Mouse (Mus musculus): ENCODE results near the gene Arpp21. TPM values are rescaled to one million over a fixed set of nuclear protein-coding genes. Genes with fewer than 3 reads are reported as not detected.
"Not testable (repeated sequence)": the region's sequence is repeated elsewhere in the genome, so short reads cannot be mapped to it uniquely, and the experiment has no call there.

The Arpp21 gene
- total and polyA plus RNA-seq, 2 experiments from 2014 or later = 58.5 to 91.3 TPM

DNA sequence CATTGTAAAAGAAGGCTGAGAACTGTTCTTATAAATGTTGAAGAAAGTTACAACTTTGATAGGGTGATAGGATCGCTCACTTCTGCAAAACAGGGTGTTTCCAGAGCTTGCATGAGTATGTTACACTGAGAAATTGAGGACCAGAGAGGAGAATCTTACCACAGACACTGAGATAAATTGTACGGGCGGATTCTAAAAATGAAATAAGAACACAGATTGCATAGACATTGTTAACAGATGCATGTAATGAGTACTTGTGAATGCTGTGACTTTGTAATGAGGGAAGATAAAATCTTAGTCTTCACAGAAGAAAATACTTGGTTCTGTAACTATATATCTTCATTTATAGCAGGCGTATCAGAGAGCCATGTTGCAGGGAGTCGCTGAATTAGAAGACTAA, 167.5 kb downstream of the Arpp21 start:
- whole genome bisulfite sequencing = 90% methylated on average over 5 of the region's 5 CpGs
- ATAC-seq (ENCODE audit: low FRiP score) = no peak
- Histone ChIP-seq H3K4me2 (ENCODE audit: low read depth, low read length, poor library complexity, severe bottlenecking) (no peak overlapping the region), H3K9ac (replicated peaks; ENCODE audit: low read length, poor library complexity, severe bottlenecking) (no peak overlapping the region), H3K27ac (ENCODE audit: low read depth, low read length) (no peak overlapping the region), H3K4me3 (ENCODE audit: low read depth, low read length) (no peak overlapping the region), H3K27me3 (ENCODE audit: insufficient read depth, low read length) (no peaks in the 10 kb centered on the region), H3K36me3 (ENCODE audit: insufficient read depth, low read length) (peaks cover 9% of the 10 kb centered on the region), H3K9me3 (ENCODE audit: low read length) (no peaks in the 10 kb centered on the region), H3K4me1 (ENCODE audit: insufficient read depth, low read length) (0 out of 2 replicates have a peak, but pooled peaks cover 5% of the 10 kb centered on the region)
- no peak for TF ChIP-seq CTCF (IDR thresholded peaks at IDR 0.05)
- DNase-seq (ENCODE audit: low spot score) = no peak

DNA sequence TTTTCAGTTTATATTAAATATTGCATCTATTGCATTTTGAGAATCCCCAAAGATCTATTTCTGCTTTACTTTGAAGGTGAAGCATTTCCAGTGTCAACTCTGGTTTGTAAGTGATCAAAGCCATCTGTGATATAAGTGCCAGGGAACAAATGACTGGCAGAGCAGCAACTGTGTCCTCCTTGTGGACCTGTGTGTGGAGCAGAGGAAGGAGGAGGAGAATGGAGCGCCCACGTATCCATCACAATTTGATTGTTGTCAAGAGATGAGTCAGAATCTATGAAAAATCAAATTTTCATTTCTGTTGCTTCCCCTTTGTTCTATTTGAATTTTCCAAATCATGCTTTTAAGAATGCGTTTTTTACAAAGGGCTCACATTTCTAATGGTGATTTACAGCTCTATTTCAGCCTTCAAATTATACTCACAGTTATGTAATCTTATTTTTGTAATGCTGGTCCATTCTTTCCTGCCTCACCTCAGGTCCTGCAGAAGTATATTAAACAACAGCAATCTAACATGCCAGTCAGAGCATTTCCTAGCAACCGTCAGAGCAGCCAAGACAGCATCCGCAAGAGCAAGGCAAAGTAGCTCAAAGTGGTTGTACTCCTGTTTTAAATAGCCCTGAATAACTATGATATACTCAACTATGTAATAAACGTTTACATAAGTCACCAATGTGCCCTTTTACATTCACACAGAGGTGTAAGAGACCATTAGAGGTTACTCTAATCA, 174.9 kb downstream of the Arpp21 start:
- H3K9ac ChIP-seq (replicated peaks; ENCODE audit: low read length, poor library complexity, severe bottlenecking) = no peak overlapping the region
- TF ChIP-seq CTCF (IDR thresholded peaks at IDR 0.05) = no peak
- no peak overlapping the region for H3K4me2 ChIP-seq (ENCODE audit: low read depth, low read length, poor library complexity, severe bottlenecking)
- no peak overlapping the region for H3K4me3 ChIP-seq (ENCODE audit: low read depth, low read length)
- H3K4me1 ChIP-seq (ENCODE audit: insufficient read depth, low read length) = no peaks in the 10 kb centered on the region
- H3K27ac ChIP-seq (ENCODE audit: low read depth, low read length) = peak overlapping the region; percentile 47; the same call in 1 of the 2 replicates
- H3K9me3 ChIP-seq (ENCODE audit: low read length) = no peaks in the 10 kb centered on the region
- 36% methylated on average over 6 of the region's 6 CpGs for WGBS
- ATAC-seq (ENCODE audit: low FRiP score) = no peak
- H3K36me3 ChIP-seq (ENCODE audit: insufficient read depth, low read length) = peaks cover 5% of the 10 kb centered on the region
- no peaks in the 10 kb centered on the region for H3K27me3 ChIP-seq (ENCODE audit: insufficient read depth, low read length)
- no peak for DNase-seq (ENCODE audit: low spot score)

GRCm38 (mm10) chr9:112054807-112055381, 180.8 kb downstream of the Arpp21 start:
- Histone ChIP-seq H3K4me3 (ENCODE audit: low read depth, low read length) (no peak overlapping the region), H3K4me2 (ENCODE audit: low read depth, low read length, poor library complexity, severe bottlenecking) (no peak overlapping the region), H3K9me3 (ENCODE audit: low read length) (no peaks in the 10 kb centered on the region), H3K36me3 (ENCODE audit: insufficient read depth, low read length) (no peaks in the 10 kb centered on the region), H3K4me1 (ENCODE audit: insufficient read depth, low read length) (no peaks in the 10 kb centered on the region), H3K27ac (ENCODE audit: low read depth, low read length) (no peak overlapping the region), H3K9ac (replicated peaks; ENCODE audit: low read length, poor library complexity, severe bottlenecking) (no peak overlapping the region), H3K27me3 (ENCODE audit: insufficient read depth, low read length) (no peaks in the 10 kb centered on the region)
- TF ChIP-seq CTCF (IDR thresholded peaks at IDR 0.05) = no peak
- 56% methylated on average over 6 of the region's 6 CpGs for WGBS
- DNase-seq (ENCODE audit: low spot score) (peak; percentile 50), ATAC-seq (ENCODE audit: low FRiP score) (no peak)

DNA sequence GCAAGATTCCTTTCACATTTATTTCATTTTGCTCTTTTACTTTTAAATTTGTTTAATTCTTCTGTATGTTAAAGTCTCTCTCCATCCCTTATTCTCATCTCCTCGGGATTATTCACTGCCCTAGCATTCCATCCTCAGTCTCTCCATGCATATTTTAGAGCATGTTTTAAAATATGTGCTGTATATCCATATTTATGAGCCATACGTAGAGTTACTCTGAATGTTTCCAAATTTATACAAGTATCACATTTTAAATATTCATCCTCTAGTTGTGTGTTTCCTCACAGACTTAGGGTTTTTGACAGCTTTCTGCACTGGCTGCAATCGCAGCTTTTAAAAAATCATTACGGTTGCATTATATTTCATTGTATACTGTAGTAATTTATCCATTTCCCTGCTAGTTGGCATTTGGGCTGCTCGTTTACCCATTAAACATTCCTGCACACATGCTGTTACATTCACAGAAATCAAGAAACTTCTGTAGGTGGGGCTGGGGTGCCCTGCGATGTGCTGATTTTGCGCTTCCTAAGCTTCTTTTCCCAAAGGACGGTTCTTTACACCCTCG, 187.8 kb downstream of the Arpp21 start:
- no peak for TF ChIP-seq CTCF (IDR thresholded peaks at IDR 0.05)
- no peak overlapping the region for H3K4me3 ChIP-seq (ENCODE audit: low read depth, low read length)
- H3K4me2 ChIP-seq (ENCODE audit: low read depth, low read length, poor library complexity, severe bottlenecking) = no peak overlapping the region
- H3K9ac ChIP-seq (replicated peaks; ENCODE audit: low read length, poor library complexity, severe bottlenecking) = no peak overlapping the region
- 67% methylated on average over 9 of the region's 9 CpGs for WGBS
- ATAC-seq (ENCODE audit: low FRiP score) (no peak), DNase-seq (ENCODE audit: low spot score) (no peak)
- no peaks in the 10 kb centered on the region for H3K4me1 ChIP-seq (ENCODE audit: insufficient read depth, low read length)
- no peaks in the 10 kb centered on the region for H3K36me3 ChIP-seq (ENCODE audit: insufficient read depth, low read length)
- H3K9me3 ChIP-seq (ENCODE audit: low read length) = no peaks in the 10 kb centered on the region
- H3K27me3 ChIP-seq (ENCODE audit: insufficient read depth, low read length) = no peaks in the 10 kb centered on the region
- no peak overlapping the region for H3K27ac ChIP-seq (ENCODE audit: low read depth, low read length)

DNA sequence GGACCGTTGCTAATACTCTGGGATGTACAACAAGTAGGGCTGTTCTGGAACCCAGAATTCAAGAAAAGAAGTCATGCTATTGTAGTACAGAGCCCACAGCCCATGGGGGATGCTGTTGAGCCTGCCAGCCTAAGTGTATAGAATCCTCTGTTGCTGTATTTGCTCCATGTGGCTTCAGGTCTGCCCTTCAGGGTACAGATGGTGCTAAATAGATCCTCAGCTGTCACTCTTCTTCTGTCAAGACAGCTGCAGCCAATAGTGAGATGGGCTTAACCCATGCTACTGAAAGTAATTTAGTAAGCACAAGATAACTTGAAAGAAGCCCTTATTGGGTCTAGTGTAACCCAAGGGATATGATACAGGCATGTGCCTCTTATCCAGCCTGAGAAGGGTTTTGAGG, 195.2 kb downstream of the Arpp21 start:
- Histone ChIP-seq H3K9ac (replicated peaks; ENCODE audit: low read length, poor library complexity, severe bottlenecking) (no peak overlapping the region), H3K4me1 (ENCODE audit: insufficient read depth, low read length) (peaks cover 5% of the 10 kb centered on the region; the same call in 1 of the 2 replicates), H3K9me3 (ENCODE audit: low read length) (no peaks in the 10 kb centered on the region), H3K4me3 (ENCODE audit: low read depth, low read length) (no peak overlapping the region), H3K27ac (ENCODE audit: low read depth, low read length) (no peak overlapping the region), H3K36me3 (ENCODE audit: insufficient read depth, low read length) (no peaks in the 10 kb centered on the region), H3K4me2 (ENCODE audit: low read depth, low read length, poor library complexity, severe bottlenecking) (no peak overlapping the region), H3K27me3 (ENCODE audit: insufficient read depth, low read length) (no peaks in the 10 kb centered on the region)
- ATAC-seq (ENCODE audit: low FRiP score) (no peak), DNase-seq (ENCODE audit: low spot score) (no peak)
- TF ChIP-seq CTCF (IDR thresholded peaks at IDR 0.05) = no peak
- 80% methylated on average over 1 of the region's 1 CpGs for WGBS

DNA sequence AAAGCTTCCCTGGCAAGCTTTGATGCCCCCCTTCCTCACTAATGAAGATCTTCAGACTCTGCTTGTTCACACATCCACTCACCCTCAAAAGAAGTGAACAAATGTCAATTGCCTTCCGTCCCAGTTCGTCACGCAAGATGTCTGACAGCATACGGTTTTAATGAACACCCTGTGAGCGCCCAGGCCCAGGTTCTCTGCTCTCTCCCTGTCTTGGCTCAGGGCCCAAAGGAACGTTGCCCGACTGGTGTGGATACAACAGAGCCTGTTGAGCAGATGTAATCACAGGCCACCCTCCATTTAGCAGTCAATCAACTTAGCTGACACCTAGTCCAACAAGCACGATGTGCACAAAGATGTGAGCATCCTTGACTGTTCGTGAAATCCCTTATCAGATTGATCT, 198.0 kb downstream of the Arpp21 start:
- no peak overlapping the region for H3K4me2 ChIP-seq (ENCODE audit: low read depth, low read length, poor library complexity, severe bottlenecking)
- peak; percentile 24 for DNase-seq (ENCODE audit: low spot score)
- no peak overlapping the region for H3K4me3 ChIP-seq (ENCODE audit: low read depth, low read length)
- 0 out of 2 replicates have a peak overlapping the region, but pooled peaks have one; percentile 26 for H3K27ac ChIP-seq (ENCODE audit: low read depth, low read length)
- H3K4me1 ChIP-seq (ENCODE audit: insufficient read depth, low read length) = peaks cover 5% of the 10 kb centered on the region; the same call in 1 of the 2 replicates
- no peaks in the 10 kb centered on the region for H3K27me3 ChIP-seq (ENCODE audit: insufficient read depth, low read length)
- H3K36me3 ChIP-seq (ENCODE audit: insufficient read depth, low read length) = no peaks in the 10 kb centered on the region
- 31% methylated on average over 9 of the region's 9 CpGs for WGBS
- H3K9ac ChIP-seq (replicated peaks; ENCODE audit: low read length, poor library complexity, severe bottlenecking) = no peak overlapping the region
- ATAC-seq (ENCODE audit: low FRiP score) = no peak
- TF ChIP-seq CTCF (IDR thresholded peaks at IDR 0.05) = no peak
- H3K9me3 ChIP-seq (ENCODE audit: low read length) = no peaks in the 10 kb centered on the region

DNA sequence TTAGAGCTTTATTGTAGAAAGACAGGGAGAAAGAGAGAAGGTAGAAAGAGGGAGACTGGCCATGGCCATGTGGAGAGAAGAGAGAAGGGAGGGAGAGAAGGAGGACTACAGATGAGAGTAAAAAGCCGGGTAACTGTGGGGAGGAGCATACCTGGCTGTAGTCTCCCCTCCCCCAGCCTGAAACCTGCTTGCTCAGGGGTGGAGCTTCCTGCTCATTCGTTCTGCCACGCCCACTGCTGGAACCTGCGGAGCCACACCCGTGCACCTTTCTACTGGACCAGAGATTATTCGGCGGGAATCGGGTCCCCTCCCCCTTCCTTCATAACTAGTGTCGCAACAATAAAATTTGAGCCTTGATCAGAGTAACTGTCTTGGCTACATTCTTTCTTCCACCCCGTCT, 201.9 kb downstream of the Arpp21 start:
- ATAC-seq (ENCODE audit: low FRiP score); H3K4me1 ChIP-seq (ENCODE audit: insufficient read depth, low read length); H3K9me3 ChIP-seq (ENCODE audit: low read length); H3K4me3 ChIP-seq (ENCODE audit: low read depth, low read length); H3K36me3 ChIP-seq (ENCODE audit: insufficient read depth, low read length); DNase-seq (ENCODE audit: low spot score); H3K4me2 ChIP-seq (ENCODE audit: low read depth, low read length, poor library complexity, severe bottlenecking); H3K27me3 ChIP-seq (ENCODE audit: insufficient read depth, low read length); H3K27ac ChIP-seq (ENCODE audit: low read depth, low read length); H3K9ac ChIP-seq (replicated peaks; ENCODE audit: low read length, poor library complexity, severe bottlenecking): not testable (repeated sequence)
- WGBS = 34% methylated on average over 2 of the region's 10 CpGs
